Mouse (Mus musculus) NIH3T3 (cell line): ENCODE measurements at regions not wholly inside any gene's neighbourhood (a gene's known extent, or its start where the extent isn't known, plus 50 kb on each side); places are given as distances from the start of the nearest gene placed in this dataset.

ENCODE experiments used
- DNase-seq: peaks from one replicate; pipeline ENCODE4 v3.0.0-alpha.2; 2012; ENCODE audit warnings: low read depth

- no peak for DNase-seq
Measured at GRCm38 (mm10) chr11:110889354-110890151, 78.3 kb upstream of the Kcnj16 start.

DNA sequence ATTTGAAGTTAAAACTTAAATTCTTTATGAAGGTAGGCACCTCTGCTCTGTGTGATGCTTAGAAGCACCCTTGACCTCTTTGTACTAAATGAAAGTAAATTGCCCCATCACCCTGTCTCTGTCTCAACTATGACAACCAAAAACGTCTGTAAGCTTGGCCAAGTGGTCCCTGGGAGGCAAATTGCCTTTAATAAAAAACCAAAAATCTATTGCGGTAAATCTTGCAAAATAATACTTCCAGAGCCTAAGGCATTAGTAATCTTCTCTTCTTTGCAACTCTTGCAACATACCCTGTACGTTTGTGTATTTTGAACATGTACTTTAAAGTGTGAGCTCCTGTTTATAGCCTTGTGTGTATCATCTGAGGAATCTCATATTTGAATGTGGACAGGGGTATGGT lies 77.4 kb upstream of the Kcnj16 start:
- DNase-seq = no peak

- DNase-seq = no peak
Measured at GRCm38 (mm10) chr11:110902918-110903317, 64.9 kb upstream of the Kcnj16 start.
